Mouse (Mus musculus): Measurements from ENCODE around the gene Angptl7. TPM values are rescaled to one million over a fixed set of nuclear protein-coding genes. Genes with fewer than 3 reads are reported as not detected.

Angptl7 gene
- polyA plus RNA-seq, 1 experiment from 2014 or later, result 0.28 TPM

DNA sequence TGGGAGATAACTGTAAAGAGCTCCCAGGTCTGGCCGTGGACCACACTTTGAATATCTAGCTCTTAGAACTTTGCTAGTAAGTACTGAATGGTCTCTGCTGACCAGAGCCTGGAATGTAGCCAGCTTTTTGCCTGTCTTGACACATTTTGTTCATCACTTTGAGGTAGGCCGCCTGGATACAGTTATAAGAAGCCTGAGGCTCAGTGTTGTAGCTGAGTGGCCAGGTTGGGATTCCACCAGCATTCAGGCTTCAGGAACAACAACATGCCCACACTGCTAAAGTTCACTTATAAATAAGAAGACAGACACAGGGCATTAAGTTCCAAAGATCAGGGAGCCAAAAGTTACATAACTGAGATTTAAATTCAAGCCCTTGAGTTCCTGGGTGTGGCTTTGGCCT lies 12.4 kb downstream of the Angptl7 start:
- peaks cover 97% of the 10 kb centered on the region for H3K36me3 ChIP-seq (ENCODE audit: control insufficient read depth, insufficient read depth, low read length)
- H3K4me2 ChIP-seq (ENCODE audit: low read length), result no peak overlapping the region
- H3K27ac ChIP-seq (ENCODE audit: low read depth), result no peak overlapping the region
- H3K9ac ChIP-seq (ENCODE audit: low read length), result no peak overlapping the region
- H3K4me3 ChIP-seq (ENCODE audit: low read depth, low read length), result no peak overlapping the region
- H3K27me3 ChIP-seq (replicated peaks; ENCODE audit: control insufficient read depth, insufficient read depth, low read length), result no peaks in the 10 kb centered on the region
- ATAC-seq (replicated peaks; ENCODE audit: low FRiP score, low TSS enrichment, low read depth) (no peak), DNase-seq (ENCODE audit: low spot score) (no peak)
- no peaks in the 10 kb centered on the region for H3K9me3 ChIP-seq (ENCODE audit: control insufficient read depth, low read length)
- WGBS, result 74% methylated on average over 2 of the region's 2 CpGs
- no peaks in the 10 kb centered on the region for H3K4me1 ChIP-seq (replicated peaks; ENCODE audit: control insufficient read depth, insufficient read depth, low read length)

DNA sequence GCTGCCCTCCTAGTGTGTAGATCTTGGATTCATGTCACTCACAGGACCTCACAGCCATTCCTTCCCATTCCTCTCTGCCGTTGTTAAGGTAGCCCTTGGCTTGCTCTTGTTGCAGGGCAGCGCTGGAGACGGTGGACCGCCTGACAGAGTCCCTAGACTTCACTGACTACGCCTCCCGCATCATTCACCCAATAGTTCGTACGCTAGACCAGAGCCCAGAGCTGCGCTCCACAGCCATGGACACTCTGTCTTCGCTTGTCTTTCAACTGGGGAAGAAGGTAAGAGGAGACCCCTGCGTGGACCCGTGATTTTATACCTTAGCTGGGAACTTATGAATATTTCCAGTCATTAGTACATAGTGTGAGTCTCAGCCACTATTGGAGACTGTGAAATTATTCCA lies 15.7 kb downstream of the Angptl7 start:
- Histone ChIP-seq H3K27me3 (replicated peaks; ENCODE audit: control insufficient read depth, insufficient read depth, low read length) (no peaks in the 10 kb centered on the region), H3K9ac (ENCODE audit: low read length) (no peak overlapping the region), H3K36me3 (ENCODE audit: control insufficient read depth, insufficient read depth, low read length) (peaks cover 93% of the 10 kb centered on the region), H3K9me3 (ENCODE audit: control insufficient read depth, low read length) (no peaks in the 10 kb centered on the region), H3K4me1 (replicated peaks; ENCODE audit: control insufficient read depth, insufficient read depth, low read length) (no peaks in the 10 kb centered on the region), H3K27ac (ENCODE audit: low read depth) (no peak overlapping the region), H3K4me3 (ENCODE audit: low read depth, low read length) (no peak overlapping the region), H3K4me2 (ENCODE audit: low read length) (no peak overlapping the region)
- 96% methylated on average over 12 of the region's 12 CpGs for WGBS
- no peak for DNase-seq (ENCODE audit: low spot score)
- ATAC-seq (replicated peaks; ENCODE audit: low FRiP score, low TSS enrichment, low read depth), result no peak

DNA sequence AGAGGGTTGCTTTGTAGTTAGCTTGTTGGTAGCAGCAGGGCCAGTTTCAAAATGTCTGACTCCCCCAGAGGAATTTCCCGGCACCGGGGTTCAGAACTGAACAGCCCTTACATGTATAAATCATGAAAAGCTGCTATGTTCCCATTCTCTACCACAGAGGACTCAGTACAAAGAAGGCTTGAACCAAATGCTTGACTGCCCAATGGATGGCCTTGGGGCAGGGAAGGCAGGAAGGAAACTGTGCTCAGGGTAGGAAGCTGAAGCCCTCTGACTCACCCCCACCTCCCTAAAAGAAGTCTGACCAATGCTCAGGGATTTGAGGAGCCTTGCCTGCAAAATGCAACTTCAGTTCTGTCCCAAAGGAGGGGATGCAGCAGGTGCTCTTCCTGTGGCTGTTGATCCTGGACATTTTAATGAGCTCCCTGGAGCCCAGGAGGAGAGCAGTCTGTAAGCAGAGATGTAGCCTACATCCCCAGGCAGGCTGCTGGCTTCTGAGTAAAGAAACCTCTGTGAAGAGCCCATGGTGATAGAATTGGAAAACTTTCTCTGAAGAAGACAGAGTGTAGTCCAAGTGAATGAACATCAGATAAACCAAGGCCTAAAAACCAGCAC lies 18.6 kb downstream of the Angptl7 start:
- Histone ChIP-seq H3K4me3 (ENCODE audit: low read depth, low read length) (no peak overlapping the region), H3K27me3 (replicated peaks; ENCODE audit: control insufficient read depth, insufficient read depth, low read length) (no peaks in the 10 kb centered on the region), H3K9ac (ENCODE audit: low read length) (no peak overlapping the region), H3K36me3 (ENCODE audit: control insufficient read depth, insufficient read depth, low read length) (peaks cover 90% of the 10 kb centered on the region), H3K4me1 (replicated peaks; ENCODE audit: control insufficient read depth, insufficient read depth, low read length) (no peaks in the 10 kb centered on the region), H3K9me3 (ENCODE audit: control insufficient read depth, low read length) (no peaks in the 10 kb centered on the region), H3K27ac (ENCODE audit: low read depth) (no peak overlapping the region), H3K4me2 (ENCODE audit: low read length) (no peak overlapping the region)
- ATAC-seq (replicated peaks; ENCODE audit: low FRiP score, low TSS enrichment, low read depth) (no peak), DNase-seq (ENCODE audit: low spot score) (no peak)
- WGBS, result 80% methylated on average over 2 of the region's 2 CpGs

DNA sequence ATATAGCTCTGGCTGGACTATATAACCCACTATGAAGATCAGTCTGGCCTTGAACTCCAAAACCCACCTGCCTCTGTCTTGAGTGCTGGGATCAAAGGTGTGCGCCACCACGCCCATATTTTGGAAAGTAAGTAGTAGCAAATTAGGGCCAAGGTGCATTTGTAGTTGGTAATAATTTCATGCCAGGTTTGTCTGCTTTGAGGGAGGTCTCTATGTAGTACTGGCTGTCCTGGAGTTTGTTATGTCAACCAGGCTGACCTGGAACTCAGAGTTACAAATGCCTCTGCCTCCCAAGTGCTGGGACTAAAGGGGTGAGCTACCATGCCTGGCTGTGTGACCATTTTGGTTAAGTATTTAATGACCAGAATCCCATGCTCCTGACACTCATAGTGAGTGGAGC lies 20.0 kb downstream of the Angptl7 start:
- Histone ChIP-seq H3K27ac (ENCODE audit: low read depth) (no peak overlapping the region), H3K27me3 (replicated peaks; ENCODE audit: control insufficient read depth, insufficient read depth, low read length) (no peaks in the 10 kb centered on the region), H3K9me3 (ENCODE audit: control insufficient read depth, low read length) (no peaks in the 10 kb centered on the region), H3K9ac (ENCODE audit: low read length) (no peak overlapping the region), H3K4me2 (ENCODE audit: low read length) (no peak overlapping the region), H3K36me3 (ENCODE audit: control insufficient read depth, insufficient read depth, low read length) (peaks cover 89% of the 10 kb centered on the region), H3K4me1 (replicated peaks; ENCODE audit: control insufficient read depth, insufficient read depth, low read length) (no peaks in the 10 kb centered on the region), H3K4me3 (ENCODE audit: low read depth, low read length) (no peak overlapping the region)
- ATAC-seq (replicated peaks; ENCODE audit: low FRiP score, low TSS enrichment, low read depth) (no peak), DNase-seq (ENCODE audit: low spot score) (no peak)
- 95% methylated on average over 2 of the region's 2 CpGs for WGBS

DNA sequence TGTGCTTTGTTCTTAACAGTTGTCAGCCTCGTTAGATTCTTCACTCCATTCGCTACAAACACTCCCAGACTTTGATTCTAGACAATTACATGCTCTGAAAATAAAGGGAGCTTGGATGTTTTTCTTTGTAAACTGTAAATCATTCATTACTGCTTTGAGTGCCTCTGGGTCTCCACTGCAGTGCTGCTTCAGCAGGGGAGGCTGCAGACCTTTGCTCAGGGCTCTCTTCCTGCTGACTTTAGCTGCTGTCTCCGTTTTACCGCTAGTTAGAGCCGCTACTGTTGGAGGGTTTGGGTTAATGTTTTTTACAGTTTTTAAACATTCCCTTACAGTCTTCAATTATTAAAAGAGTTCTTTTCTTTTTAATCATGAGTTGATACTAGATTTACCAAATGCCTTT lies 26.8 kb downstream of the Angptl7 start:
- Histone ChIP-seq H3K9ac (ENCODE audit: low read length) (no peak overlapping the region), H3K9me3 (ENCODE audit: control insufficient read depth, low read length) (no peaks in the 10 kb centered on the region), H3K36me3 (ENCODE audit: control insufficient read depth, insufficient read depth, low read length) (peaks cover 95% of the 10 kb centered on the region), H3K4me3 (ENCODE audit: low read depth, low read length) (no peak overlapping the region), H3K27ac (ENCODE audit: low read depth) (no peak overlapping the region), H3K4me1 (replicated peaks; ENCODE audit: control insufficient read depth, insufficient read depth, low read length) (no peaks in the 10 kb centered on the region), H3K4me2 (ENCODE audit: low read length) (no peak overlapping the region), H3K27me3 (replicated peaks; ENCODE audit: control insufficient read depth, insufficient read depth, low read length) (no peaks in the 10 kb centered on the region)
- DNase-seq (ENCODE audit: low spot score) (no peak), ATAC-seq (replicated peaks; ENCODE audit: low FRiP score, low TSS enrichment, low read depth) (no peak)
- whole genome bisulfite sequencing, result 85% methylated on average over 5 of the region's 5 CpGs

DNA sequence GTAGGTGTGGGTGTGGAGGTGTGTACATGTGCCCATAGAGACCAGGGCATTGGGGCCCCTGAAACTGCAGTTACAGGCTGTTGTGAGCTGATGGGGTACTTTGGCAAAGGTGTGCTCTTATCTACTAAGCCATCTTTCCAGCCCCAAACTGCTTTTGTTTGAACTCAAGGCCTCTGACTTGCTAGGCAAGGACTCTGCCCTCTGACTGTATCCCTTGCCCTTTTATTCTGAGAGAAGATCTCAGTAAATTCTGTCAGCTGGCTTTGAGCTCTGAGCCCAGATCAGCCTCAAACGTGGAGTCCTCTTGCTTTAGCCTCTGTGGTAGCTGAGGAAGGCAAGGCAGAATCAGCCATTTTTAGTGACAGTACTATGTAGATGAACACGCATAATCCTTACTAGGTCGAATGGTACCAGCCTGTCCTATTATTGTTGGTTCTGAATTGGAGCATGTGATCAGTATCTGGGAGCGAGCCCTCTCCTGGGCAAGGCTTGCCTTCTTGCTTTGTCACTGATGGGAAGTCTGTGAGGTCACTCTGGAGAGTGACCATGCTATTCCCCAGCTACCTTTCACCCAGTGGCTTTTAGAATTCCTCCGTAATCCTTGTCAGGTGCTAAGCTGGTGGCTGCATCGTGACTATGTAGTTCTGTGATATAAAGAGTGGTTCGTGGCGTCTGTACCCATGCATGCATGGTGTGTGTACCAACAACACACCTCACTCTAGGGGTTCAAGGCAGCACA lies 27.7 kb downstream of the Angptl7 start:
- ATAC-seq (replicated peaks; ENCODE audit: low FRiP score, low TSS enrichment, low read depth) (no peak), DNase-seq (ENCODE audit: low spot score) (no peak)
- no peaks in the 10 kb centered on the region for H3K4me1 ChIP-seq (replicated peaks; ENCODE audit: control insufficient read depth, insufficient read depth, low read length)
- no peaks in the 10 kb centered on the region for H3K27me3 ChIP-seq (replicated peaks; ENCODE audit: control insufficient read depth, insufficient read depth, low read length)
- peaks cover 98% of the 10 kb centered on the region for H3K36me3 ChIP-seq (ENCODE audit: control insufficient read depth, insufficient read depth, low read length)
- H3K4me3 ChIP-seq (ENCODE audit: low read depth, low read length), result no peak overlapping the region
- WGBS, result 93% methylated on average over 8 of the region's 8 CpGs
- H3K4me2 ChIP-seq (ENCODE audit: low read length), result no peak overlapping the region
- no peak overlapping the region for H3K9ac ChIP-seq (ENCODE audit: low read length)
- H3K27ac ChIP-seq (ENCODE audit: low read depth), result no peak overlapping the region
- no peaks in the 10 kb centered on the region for H3K9me3 ChIP-seq (ENCODE audit: control insufficient read depth, low read length)

DNA sequence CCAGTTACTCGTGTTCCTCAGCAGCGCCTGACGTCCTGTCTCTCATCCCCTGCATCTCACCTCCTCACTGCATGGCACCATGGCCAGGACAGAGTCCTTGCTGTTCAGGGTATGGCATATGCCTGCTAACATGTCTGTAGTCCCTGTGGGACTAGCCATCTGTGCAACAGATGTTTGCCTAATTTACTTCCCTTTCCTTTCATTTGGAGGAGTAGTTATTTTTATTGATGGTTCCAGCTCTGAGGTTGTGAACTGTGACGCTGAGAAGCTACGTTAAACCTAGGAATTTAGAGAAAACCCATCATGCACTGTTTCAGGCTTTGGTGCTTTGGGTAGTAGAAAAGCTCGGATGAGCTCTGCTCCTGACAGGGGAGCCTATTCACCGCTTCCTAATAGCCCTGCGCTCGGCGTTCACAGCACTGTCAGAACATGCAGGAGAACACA lies 28.9 kb downstream of the Angptl7 start:
- H3K4me2 ChIP-seq (ENCODE audit: low read length), result no peak overlapping the region
- H3K9ac ChIP-seq (ENCODE audit: low read length), result no peak overlapping the region
- H3K9me3 ChIP-seq (ENCODE audit: control insufficient read depth, low read length), result no peaks in the 10 kb centered on the region
- 90% methylated on average over 10 of the region's 10 CpGs for WGBS
- H3K36me3 ChIP-seq (ENCODE audit: control insufficient read depth, insufficient read depth, low read length), result peaks cover 97% of the 10 kb centered on the region
- H3K27me3 ChIP-seq (replicated peaks; ENCODE audit: control insufficient read depth, insufficient read depth, low read length), result no peaks in the 10 kb centered on the region
- H3K4me1 ChIP-seq (replicated peaks; ENCODE audit: control insufficient read depth, insufficient read depth, low read length), result no peaks in the 10 kb centered on the region
- H3K27ac ChIP-seq (ENCODE audit: low read depth), result no peak overlapping the region
- ATAC-seq (replicated peaks; ENCODE audit: low FRiP score, low TSS enrichment, low read depth), result no peak
- no peak overlapping the region for H3K4me3 ChIP-seq (ENCODE audit: low read depth, low read length)
- no peak for DNase-seq (ENCODE audit: low spot score)

DNA sequence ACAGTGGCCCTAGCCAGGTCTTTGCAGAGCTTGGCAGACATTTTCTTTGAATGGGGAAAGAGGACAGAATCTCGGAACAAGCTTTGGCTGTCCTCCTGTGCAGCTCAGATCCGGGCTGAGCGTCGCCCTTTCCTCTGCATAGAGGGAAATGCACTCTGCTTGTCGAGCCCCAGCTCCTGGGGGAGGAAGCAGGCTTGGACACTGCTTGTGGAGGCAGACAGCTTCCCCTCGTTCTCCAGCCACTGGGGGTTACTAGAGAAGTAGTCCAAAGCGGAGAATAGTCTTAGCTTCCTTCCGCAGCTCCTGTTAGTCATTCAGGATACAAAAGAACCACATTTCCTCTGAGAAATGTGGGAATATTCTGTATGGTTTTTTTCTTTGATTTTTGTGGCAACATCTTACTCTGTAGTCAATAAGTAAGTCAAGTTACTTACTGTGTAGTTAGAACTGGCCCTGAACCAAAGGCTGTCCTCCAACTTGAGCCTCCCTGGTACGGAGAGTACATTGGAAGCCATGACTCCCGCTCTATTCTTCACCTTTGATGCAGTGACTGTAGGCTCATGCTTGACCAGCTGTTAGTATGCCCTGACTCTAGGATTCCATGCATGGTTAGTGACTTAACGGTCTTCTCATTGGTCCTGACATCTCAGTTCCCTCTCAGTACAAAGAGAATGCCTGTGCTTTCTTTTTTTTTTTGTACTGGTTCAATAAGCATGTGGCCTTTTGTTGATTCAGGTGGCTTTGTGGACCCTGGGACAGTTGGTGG lies 30.6 kb downstream of the Angptl7 start:
- no peak overlapping the region for H3K27ac ChIP-seq (ENCODE audit: low read depth)
- WGBS, result 93% methylated on average over 11 of the region's 11 CpGs
- no peaks in the 10 kb centered on the region for H3K27me3 ChIP-seq (replicated peaks; ENCODE audit: control insufficient read depth, insufficient read depth, low read length)
- DNase-seq (ENCODE audit: low spot score) (no peak), ATAC-seq (replicated peaks; ENCODE audit: low FRiP score, low TSS enrichment, low read depth) (no peak)
- H3K4me3 ChIP-seq (ENCODE audit: low read depth, low read length), result no peak overlapping the region
- H3K4me2 ChIP-seq (ENCODE audit: low read length), result no peak overlapping the region
- H3K4me1 ChIP-seq (replicated peaks; ENCODE audit: control insufficient read depth, insufficient read depth, low read length), result no peaks in the 10 kb centered on the region
- H3K9ac ChIP-seq (ENCODE audit: low read length), result no peak overlapping the region
- H3K36me3 ChIP-seq (ENCODE audit: control insufficient read depth, insufficient read depth, low read length), result peaks cover 98% of the 10 kb centered on the region
- no peaks in the 10 kb centered on the region for H3K9me3 ChIP-seq (ENCODE audit: control insufficient read depth, low read length)
